Mouse (Mus musculus) urinary bladder, postnatal 14 days (tissue): ENCODE measurements around the gene Fcho2.

Experiments
- DNase-seq: peaks from one replicate; pipeline ENCODE4 v3.0.0; 2021; ENCODE audit warnings: low spot score

The Fcho2 gene

DNA sequence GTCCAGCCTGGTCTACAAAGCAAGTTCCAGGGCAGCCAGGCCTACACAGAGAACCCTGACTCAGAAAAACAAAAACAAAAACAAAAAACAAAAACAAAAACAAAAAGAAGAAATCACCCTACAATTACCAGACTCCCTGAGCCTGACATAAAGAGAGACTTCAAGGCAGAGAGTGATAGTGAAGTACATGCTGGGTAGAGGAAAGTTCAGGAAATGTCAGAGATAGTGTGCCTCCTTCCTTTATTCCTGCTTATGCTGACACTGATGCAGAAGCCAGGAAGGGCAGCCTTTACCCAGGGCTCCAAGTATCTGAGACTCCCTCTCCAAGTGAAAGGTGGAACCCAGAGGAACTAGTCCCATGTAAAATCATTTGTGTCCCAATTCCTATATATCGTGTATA lies 10.8 kb downstream of the Fcho2 start:
- DNase-seq: no peak

DNA sequence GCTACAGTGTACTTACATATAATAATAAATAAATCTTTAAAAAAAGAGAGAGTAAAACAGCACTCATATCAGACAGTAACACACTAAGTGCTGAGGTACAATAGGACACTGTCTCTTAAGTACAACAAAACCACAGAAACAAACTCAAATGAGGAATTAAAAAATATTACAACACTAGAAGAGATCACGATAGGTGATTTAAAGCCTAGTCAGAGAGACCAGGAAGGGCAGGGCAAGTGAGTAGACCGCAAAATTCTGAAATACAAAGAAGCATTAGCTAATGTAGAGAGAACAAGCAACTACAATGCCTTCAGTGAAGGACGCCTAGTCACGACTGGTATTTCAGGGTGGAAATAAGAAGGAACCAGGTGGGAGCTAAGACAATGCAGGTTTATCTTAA lies 11.6 kb downstream of the Fcho2 start:
- no peak for DNase-seq

DNA sequence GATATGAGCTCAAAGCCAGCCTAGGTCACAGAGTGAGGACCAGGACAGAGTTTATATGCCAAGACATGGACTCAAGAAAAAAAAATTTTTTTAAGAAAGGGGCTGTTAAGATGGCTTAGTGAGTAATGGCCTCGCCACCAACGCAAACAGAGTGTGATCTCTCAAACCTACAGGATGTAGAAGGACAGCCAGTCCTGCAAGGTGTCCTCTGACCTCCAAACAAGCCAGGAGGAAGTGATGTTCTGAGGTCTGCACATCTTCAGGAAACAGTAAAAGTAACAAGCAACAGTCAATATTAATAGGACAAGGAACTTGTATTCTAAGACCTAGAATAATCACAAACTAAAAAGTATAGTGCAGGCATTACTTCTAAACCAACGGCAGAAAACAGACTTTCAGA lies 12.3 kb downstream of the Fcho2 start:
- DNase-seq: no peak

DNA sequence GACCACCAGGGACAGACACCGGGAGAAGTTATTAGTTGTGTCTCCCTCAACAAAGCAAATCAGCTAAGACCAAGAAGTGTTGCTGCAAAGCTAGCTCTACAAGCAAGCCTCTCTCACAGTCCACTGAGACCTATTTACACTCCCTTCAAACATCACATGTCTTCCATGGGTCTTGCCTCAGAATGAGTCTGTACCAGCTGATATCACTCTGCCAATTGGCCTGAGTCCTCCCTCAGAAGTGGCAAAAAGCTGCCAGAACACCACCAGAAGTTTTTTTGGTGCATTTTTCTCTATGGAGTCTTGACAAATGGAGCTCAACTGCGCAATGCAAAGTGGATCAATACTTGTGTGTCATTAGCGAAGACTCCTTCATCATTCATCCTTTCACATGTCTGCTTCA lies 19.7 kb downstream of the Fcho2 start:
- no peak for DNase-seq

DNA sequence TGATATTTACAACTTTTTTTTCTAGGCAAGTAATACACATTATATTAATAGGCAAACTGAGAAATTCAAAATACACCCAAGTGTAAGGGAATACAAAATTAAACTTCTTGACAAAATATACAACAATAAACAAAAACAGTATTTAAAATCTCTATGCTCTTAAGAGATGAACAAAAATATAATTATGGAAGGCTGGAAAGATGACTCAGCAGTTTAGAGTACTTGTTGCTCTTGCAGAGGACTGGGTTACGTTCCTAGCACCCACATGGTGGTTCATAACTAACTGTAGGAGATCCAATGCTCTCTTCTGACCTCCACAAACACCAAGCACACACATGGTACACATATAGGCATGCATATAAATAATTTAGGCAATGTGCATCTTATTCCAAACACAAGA lies 22.4 kb downstream of the Fcho2 start:
- DNase-seq: no peak

DNA sequence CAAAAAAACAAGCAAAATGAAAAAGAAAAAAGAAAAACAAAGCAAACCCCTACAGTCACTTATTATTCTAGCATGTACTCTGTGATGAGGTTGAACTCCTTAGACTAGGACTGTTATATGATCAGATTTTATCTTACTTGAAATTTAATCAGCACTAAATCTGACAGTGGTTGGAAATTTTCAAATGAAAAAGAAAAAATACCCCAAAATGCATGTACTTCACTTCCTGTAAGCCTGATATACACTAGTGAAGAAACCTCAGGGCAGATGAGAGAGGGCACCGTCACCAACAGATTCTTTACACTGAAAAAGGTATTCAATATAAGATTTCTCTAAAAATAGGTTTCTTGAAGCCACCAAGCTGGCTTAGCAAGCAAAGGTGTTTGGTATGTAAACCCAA lies 23.6 kb downstream of the Fcho2 start:
- no peak for DNase-seq

DNA sequence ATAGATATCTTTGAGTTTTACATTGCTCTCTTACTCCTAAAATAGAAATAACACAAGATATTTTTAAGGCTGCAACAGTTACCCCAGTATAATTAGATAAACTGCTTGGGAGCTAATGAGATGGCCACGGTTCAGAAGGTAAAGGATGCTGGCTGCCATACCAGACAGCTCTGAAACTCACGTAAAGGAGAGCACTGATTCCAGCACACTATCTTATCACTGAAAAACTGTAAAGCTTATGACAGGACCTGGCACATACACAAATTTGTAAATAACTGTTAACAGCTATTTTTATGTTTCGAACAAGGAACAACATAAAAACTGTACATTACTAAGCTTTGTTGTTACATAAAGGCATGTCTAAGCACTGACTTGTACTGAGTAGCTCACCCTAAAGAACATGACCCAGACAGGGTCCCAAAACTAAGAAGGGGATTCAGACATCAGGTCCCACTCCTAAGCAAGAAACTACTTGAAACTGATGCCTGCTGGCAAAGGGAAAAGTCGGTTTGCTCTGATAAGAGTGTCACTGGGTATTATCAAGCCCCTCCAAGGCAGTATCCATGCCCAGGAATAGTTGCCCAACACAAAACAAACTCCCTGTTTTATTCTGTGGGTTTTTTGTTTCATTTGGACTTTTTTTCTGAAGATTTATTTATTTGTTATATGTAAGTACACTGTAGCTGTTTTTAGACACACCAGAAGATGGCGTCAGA lies 28.1 kb downstream of the Fcho2 start:
- DNase-seq: no peak

DNA sequence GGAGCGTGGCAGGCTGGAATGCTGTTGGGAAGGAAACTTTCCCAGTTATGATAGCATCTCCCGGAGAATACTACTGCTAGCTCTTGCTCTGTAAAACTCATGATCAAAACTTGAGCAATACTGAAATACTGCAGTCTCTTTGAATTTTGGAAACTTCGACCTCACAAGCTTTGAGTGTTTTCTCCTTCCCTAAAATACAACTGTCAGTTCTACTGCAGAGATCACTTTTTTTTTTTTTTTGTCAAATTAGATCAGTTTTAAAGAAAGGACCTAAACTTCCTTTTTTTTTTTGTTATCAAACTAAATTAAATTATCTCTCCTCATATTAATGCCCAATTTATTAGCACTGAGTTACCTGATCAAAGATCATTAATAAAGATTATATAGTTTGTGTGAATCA lies 37.3 kb downstream of the Fcho2 start:
- DNase-seq: no peak

DNA sequence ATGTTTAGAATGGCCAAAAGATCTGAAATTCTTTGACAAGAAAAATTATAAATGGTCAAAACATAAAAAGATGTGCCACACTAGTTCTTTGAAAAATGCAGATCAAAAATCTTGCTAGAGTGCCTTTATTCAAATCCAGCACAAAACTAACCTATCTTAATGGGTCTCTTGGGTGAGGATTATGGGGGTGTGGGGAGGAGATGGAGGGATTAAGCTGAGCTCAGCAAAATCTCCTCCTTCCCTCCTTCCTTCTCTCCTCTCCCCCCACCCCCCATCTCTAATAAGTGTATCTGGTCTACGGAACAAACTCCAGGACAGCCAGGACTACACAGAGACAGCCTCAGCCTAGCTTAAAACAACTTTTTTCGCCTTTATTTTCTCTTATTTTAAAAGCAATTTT lies 43.8 kb downstream of the Fcho2 start:
- DNase-seq: no peak

GRCm38 (mm10) chr13:98768329-98768728 lies 46.9 kb downstream of the Fcho2 start:
- DNase-seq: peak; percentile 75

GRCm38 (mm10) chr13:98761771-98762170 lies 53.5 kb downstream of the Fcho2 start:
- DNase-seq: no peak

- DNase-seq: no peak
These were observed 59.4 kb downstream of the Fcho2 start for GRCm38 (mm10) chr13:98755886-98756285.

DNA sequence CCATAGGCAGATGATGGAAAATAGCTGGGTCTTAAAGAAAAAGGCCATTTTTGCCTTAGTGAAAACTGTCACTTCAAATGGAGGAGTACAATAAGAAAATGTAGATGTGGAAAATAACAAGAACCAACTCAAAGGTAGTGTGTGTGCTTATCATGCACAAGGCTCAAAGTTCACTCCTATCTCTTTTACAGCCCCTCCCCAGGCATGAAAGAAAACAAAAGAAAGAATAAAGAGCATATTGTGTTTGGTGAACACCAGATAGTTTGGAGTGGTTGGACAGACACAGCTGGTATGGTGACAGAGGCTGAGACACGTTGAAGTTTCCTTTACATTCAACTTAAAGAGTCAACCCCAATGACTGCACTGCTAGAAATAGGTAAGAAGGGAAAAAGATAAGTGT lies 70.6 kb downstream of the Fcho2 start:
- no peak for DNase-seq

GRCm38 (mm10) chr13:98743829-98744228 lies 71.4 kb downstream of the Fcho2 start:
- DNase-seq: no peak

GRCm38 (mm10) chr13:98743214-98743613 lies 72.0 kb downstream of the Fcho2 start:
- DNase-seq: no peak

DNA sequence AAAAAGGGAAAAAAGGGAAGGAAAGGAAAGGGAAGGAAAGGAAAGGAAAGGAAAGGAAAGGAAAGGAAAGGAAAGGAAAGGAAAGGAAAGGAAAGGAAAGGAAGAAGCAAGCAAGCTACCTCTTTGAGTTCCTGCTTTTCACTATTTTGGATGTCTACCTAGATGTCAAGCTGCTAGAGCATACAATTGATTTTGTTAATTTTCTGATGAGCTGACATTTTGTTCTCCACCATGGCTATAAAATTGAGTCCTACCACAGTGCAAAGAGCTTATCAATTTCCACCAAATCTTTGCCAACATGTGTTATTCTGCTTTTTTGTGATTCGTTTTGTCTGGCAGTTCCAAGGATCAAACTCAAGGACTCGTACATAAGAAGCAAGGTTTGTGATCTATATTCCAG lies 77.0 kb downstream of the Fcho2 start:
- no peak for DNase-seq

GRCm38 (mm10) chr13:98733292-98733691 lies 82.0 kb downstream of the Fcho2 start:
- DNase-seq: no peak

GRCm38 (mm10) chr13:98729271-98730062 lies 85.8 kb downstream of the Fcho2 start:
- DNase-seq: no peak

DNA sequence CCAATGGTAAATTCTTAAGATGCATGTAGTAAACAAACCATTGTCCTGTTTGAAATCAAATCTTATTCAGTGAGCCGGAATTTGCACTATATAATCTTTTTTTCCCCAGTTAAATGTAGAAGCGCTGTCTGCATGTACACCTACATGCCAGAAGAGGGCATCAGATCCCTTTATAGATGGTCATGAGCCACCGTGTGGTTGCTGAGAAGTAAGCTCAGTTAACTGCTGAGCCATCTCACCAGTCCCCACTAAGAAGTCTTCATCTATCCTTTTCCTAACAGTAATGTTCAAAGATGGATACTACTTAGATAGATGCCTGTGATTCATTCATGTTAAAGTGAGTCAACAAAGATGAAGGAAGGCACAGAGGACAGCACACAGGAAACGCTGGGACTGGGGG lies 88.8 kb downstream of the Fcho2 start:
- DNase-seq: no peak

DNA sequence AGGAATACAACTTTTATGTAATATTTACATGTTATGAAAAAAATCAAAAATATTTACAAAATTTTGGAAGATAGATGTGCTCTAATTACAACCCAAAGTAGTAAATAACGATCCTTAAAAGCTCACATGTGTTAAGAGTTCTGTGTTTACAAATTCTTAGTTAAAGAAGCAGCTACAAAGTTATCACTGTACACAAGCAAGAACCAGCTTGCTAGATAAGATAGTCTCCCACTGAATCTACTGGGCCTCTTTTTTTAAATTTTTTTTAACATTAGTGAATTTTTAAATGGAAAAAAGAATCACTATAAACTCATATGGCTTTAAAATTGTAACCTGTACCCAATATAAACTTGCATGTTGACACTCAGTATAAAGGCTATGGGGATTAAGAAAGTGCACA lies 91.8 kb downstream of the Fcho2 start:
- DNase-seq: no peak

GRCm38 (mm10) chr13:98722296-98722695 lies 93.0 kb downstream of the Fcho2 start:
- no peak for DNase-seq

DNA sequence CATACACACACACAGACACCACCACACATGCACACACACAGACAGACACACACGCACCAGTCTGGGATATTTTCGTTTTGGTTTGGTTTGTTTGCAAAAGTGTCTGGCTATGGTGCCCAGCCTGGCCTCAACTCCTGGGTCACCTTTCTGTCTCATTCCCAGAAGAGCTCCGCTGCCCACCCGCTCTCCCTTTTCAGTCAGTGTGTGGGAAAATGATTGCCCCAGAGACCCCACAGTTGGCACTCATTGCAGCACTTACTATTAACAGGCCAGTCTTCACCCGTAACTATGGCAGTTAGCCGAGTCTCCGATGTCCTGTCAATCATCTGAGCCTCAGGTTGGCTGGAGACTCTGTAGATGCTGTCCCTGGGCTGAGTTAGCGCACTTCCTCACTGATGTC lies 99.1 kb downstream of the Fcho2 start:
- no peak for DNase-seq

- DNase-seq: no peak
These were observed 99.7 kb downstream of the Fcho2 start for GRCm38 (mm10) chr13:98715443-98715990.
